Mouse (Mus musculus) heart, embryonic 10.5 days (tissue): Measurements from ENCODE around the gene Gfpt1. TPM values are rescaled to one million over a fixed set of nuclear protein-coding genes. Genes with fewer than 3 reads are reported as not detected.
"Not testable (repeated sequence)": the region's sequence is repeated elsewhere in the genome, so short reads cannot be mapped to it uniquely, and the experiment has no call there.

Source experiments
- DNase-seq: peaks from one replicate; pipeline ENCODE4 v3.0.0-alpha.2; 2017; ENCODE audit warnings: low spot score
- H3K27ac ChIP-seq: fragments of 300-500 bp; sonication (generic); 2 replicates; pipeline ENCODE4 v1.5.1; 2016; ENCODE audit warnings: mild to moderate bottlenecking
- H3K27me3 ChIP-seq: fragments of 300-500 bp; sonication (generic); 2 replicates; pipeline ENCODE4 v1.6.1; 2016; ENCODE audit warnings: mild to moderate bottlenecking; ENCODE audit not compliant: poor library complexity, insufficient read depth, severe bottlenecking
- H3K36me3 ChIP-seq: fragments of 300-500 bp; sonication (generic); 2 replicates; pipeline ENCODE4 v1.6.1; 2016; ENCODE audit warnings: mild to moderate bottlenecking, moderate library complexity
- H3K4me1 ChIP-seq: fragments of 300-500 bp; sonication (generic); 2 replicates; pipeline ENCODE4 v1.6.1; 2016; ENCODE audit warnings: mild to moderate bottlenecking
- H3K4me3 ChIP-seq: fragments of 300-500 bp; sonication (generic); 2 replicates; pipeline ENCODE4 v1.5.1; 2016; ENCODE audit warnings: mild to moderate bottlenecking, moderate library complexity
- H3K9me3 ChIP-seq: fragments of 300-500 bp; sonication (generic); 2 replicates; pipeline ENCODE4 v1.6.1; 2016; ENCODE audit warnings: mild to moderate bottlenecking, moderate library complexity
- WGBS: fragments of 180-500 bp; shearing (Covaris S2); methylation state at CpG from one replicate; pipeline ENCODE4 v1.1.7; 2016; 5-methylcytosine and 5-hydroxymethylcytosine counted together
- polyA plus RNA-seq: library from polyadenylated mRNA; unstranded; fragments of >200 nt; fragmentation: Nextera tagmentation; extraction: Ambion mirVana; gene quantifications from 2 replicates; pipeline ENCODE4 v1.2.1, GENCODE M21; 2016

Gene Gfpt1
- polyA plus RNA-seq, 1 experiment from 2014 or later = 18.6 TPM

DNA sequence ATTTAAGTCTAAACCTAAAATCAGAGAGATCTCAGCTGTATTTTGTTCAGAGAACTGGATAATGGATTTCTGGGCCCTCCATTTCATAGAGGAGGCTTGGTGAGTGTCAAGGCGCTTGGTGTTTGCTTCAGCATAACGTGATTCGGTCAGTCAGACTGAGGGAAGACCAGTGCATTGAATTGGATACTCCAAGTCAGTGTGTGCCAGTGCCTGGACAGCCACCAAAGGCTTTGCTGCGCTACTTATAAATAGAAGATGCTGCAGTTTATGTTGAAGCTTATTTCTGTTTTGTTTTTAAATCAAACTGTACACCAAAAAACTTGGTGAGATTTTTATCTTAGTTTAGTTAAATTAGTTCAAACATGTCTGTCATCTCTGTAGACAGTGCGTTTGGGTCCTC, 45.7 kb downstream of the Gfpt1 start:
- Histone ChIP-seq H3K27me3 (no peaks in the 10 kb centered on the region), H3K9me3 (no peaks in the 10 kb centered on the region), H3K4me3 (no peak overlapping the region), H3K36me3 (peaks cover 79% of the 10 kb centered on the region), H3K27ac (no peak overlapping the region), H3K4me1 (0 out of 2 replicates have a peak, but pooled peaks cover 3% of the 10 kb centered on the region)
- 90% methylated on average over 5 of the region's 5 CpGs for WGBS
- no peak for DNase-seq

GRCm38 (mm10) chr6:87090877-87091276, 48.2 kb downstream of the Gfpt1 start:
- Histone ChIP-seq H3K27ac (no peak overlapping the region), H3K9me3 (no peaks in the 10 kb centered on the region), H3K36me3 (peaks cover 56% of the 10 kb centered on the region)

DNA sequence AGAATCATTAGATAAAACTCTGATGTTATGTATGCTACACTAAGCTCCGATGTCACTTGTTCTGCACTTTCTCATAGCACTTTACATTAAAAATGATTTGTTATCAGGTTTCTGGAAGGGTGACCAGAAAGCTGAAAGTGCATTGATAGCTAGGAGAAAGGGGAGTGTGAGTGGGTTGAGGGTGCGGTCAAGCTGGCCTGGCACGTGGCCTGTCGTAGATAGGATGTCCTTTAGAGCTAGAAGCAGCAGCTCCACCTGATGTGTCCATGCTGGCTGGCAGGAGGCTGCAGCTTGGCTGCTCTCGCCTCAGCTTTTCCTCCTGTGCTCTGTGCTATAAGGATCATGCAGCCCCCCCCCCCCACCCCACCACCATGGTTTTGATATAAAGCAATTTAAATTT, 49.8 kb downstream of the Gfpt1 start:
- WGBS = 71% methylated on average over 5 of the region's 5 CpGs
- Histone ChIP-seq H3K4me3 (no peak overlapping the region), H3K4me1 (0 out of 2 replicates have a peak, but pooled peaks cover 3% of the 10 kb centered on the region), H3K9me3 (no peaks in the 10 kb centered on the region), H3K36me3 (peaks cover 42% of the 10 kb centered on the region), H3K27ac (no peak overlapping the region), H3K27me3 (no peaks in the 10 kb centered on the region)
- no peak for DNase-seq

More at GRCm38 (mm10) chr6:87090877-87091276, 48.2 kb downstream of the Gfpt1 start:
- Histone ChIP-seq H3K4me1 (0 out of 2 replicates have a peak, but pooled peaks cover 3% of the 10 kb centered on the region), H3K4me3 (no peak overlapping the region), H3K27me3 (no peaks in the 10 kb centered on the region)
- DNase-seq = no peak
- WGBS = 90% methylated on average over 3 of the region's 3 CpGs

GRCm38 (mm10) chr6:87093631-87094030, 51.0 kb downstream of the Gfpt1 start:
- H3K36me3 ChIP-seq = peaks cover 32% of the 10 kb centered on the region
- not testable (repeated sequence) for H3K9me3 ChIP-seq, H3K4me1 ChIP-seq, H3K27me3 ChIP-seq, DNase-seq, H3K4me3 ChIP-seq, H3K27ac ChIP-seq
- 91% methylated on average over 8 of the region's 8 CpGs for WGBS

DNA sequence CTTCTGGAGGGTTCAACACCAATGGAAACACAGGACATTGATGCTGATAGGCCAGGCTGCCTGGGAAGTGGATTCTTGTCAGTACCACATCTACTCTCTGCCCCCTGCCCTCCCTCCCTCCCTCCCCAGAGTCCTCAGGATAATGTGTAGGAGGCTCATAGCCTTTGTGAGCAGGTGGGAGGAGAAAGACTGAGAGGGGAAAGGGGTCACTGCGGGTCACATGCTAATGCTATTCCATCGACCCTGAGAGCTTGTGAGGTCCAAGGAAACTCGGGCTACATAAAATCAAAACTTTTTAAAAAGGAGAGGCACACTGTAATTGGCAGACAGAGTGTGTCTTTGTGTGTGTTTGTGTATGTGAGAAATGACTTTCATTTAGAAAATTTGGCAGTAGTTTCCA, 56.6 kb downstream of the Gfpt1 start:
- no peak for DNase-seq
- H3K4me1 ChIP-seq = peaks cover 39% of the 10 kb centered on the region
- WGBS = 35% methylated on average over 3 of the region's 3 CpGs
- no peaks in the 10 kb centered on the region; the same call in 1 of the 2 replicates for H3K36me3 ChIP-seq
- no peaks in the 10 kb centered on the region for H3K9me3 ChIP-seq
- peaks cover 3% of the 10 kb centered on the region; the same call in 1 of the 2 replicates for H3K27me3 ChIP-seq
- no peak overlapping the region for H3K27ac ChIP-seq
- H3K4me3 ChIP-seq = no peak overlapping the region

GRCm38 (mm10) chr6:87099671-87100296, 57.1 kb downstream of the Gfpt1 start:
- Histone ChIP-seq H3K4me1 (peaks cover 39% of the 10 kb centered on the region), H3K27ac (peak overlapping the region; percentile 33), H3K27me3 (peaks cover 3% of the 10 kb centered on the region; the same call in 1 of the 2 replicates), H3K4me3 (no peak overlapping the region), H3K9me3 (no peaks in the 10 kb centered on the region), H3K36me3 (no peaks in the 10 kb centered on the region)
- peak; percentile 77 for DNase-seq
- WGBS = 59% methylated on average over 7 of the region's 7 CpGs

- Histone ChIP-seq H3K9me3 (no peaks in the 10 kb centered on the region), H3K27me3 (peaks cover 7% of the 10 kb centered on the region; the same call in 1 of the 2 replicates), H3K36me3 (no peaks in the 10 kb centered on the region), H3K4me3 (no peak overlapping the region), H3K27ac (peak overlapping the region; percentile 33), H3K4me1 (peaks cover 39% of the 10 kb centered on the region)
- peak; percentile 60 for DNase-seq
- 83% methylated on average over 9 of the region's 9 CpGs for WGBS
Measured at GRCm38 (mm10) chr6:87100297-87101020, 57.8 kb downstream of the Gfpt1 start.

DNA sequence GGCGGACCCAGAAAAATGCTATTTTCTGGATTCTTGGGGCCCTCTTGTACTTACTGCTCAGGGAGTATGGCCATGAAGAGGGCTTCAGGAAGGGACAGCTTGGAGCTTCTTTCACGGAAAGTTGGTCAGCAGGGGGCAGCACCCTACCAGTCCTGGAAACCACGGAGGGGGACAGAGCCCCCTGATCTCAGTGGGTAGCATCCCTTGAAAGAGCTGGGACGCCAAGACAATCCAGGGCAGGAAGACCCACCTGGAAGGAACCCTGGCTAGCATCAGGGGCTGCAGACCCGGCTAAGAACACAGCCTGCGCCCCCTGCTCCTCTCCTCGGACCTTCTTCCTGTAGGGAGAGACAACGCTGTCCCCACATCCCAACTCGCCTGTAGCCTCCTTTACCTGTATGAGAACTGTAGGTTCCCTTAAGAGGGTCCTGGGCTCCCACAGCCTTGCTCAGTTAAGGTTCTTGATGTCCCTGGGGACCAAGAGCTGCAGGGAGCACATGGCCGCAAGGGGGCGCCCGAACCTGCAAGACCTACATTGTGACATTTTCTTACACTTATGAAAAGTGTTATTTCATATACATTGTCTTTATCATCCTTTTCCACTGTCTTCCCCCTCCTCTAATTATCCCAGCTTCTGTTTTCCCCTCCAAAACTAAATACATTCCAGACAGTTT, 58.8 kb downstream of the Gfpt1 start:
- 9% methylated on average over 12 of the region's 12 CpGs for WGBS
- peak overlapping the region; percentile 75 for H3K27ac ChIP-seq
- DNase-seq = peak; percentile 91
- H3K27me3 ChIP-seq = peaks cover 7% of the 10 kb centered on the region; the same call in 1 of the 2 replicates
- peak overlapping the region; percentile 51 for H3K4me3 ChIP-seq
- no peaks in the 10 kb centered on the region for H3K9me3 ChIP-seq
- H3K4me1 ChIP-seq = peaks cover 39% of the 10 kb centered on the region
- no peaks in the 10 kb centered on the region for H3K36me3 ChIP-seq

DNA sequence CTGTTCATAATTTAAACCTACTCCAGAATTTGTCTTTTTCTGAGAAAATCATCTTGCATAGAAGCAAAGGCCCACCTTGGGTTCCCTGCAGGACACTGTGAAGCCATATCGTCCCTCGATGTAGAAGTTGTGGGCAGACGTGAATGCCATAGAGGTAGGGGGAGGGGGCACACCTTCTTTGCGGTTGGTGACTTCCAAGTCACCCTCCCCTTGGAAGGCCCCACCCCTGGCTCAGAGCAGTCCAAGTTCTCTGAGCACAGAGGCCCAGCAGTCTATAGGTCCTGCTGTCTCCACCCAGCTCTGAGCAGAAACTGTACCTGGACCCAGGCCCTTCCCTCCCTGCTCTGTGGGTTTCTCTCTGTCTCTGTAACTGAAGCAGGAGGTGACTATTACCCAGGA, 59.3 kb downstream of the Gfpt1 start:
- 16% methylated on average over 4 of the region's 4 CpGs for WGBS
- H3K36me3 ChIP-seq = no peaks in the 10 kb centered on the region
- H3K27ac ChIP-seq = peak overlapping the region; percentile 56; the same call in 1 of the 2 replicates
- DNase-seq = peak; percentile 71
- no peaks in the 10 kb centered on the region for H3K9me3 ChIP-seq
- H3K4me1 ChIP-seq = peaks cover 39% of the 10 kb centered on the region
- peaks cover 7% of the 10 kb centered on the region; the same call in 1 of the 2 replicates for H3K27me3 ChIP-seq
- no peak overlapping the region for H3K4me3 ChIP-seq

DNA sequence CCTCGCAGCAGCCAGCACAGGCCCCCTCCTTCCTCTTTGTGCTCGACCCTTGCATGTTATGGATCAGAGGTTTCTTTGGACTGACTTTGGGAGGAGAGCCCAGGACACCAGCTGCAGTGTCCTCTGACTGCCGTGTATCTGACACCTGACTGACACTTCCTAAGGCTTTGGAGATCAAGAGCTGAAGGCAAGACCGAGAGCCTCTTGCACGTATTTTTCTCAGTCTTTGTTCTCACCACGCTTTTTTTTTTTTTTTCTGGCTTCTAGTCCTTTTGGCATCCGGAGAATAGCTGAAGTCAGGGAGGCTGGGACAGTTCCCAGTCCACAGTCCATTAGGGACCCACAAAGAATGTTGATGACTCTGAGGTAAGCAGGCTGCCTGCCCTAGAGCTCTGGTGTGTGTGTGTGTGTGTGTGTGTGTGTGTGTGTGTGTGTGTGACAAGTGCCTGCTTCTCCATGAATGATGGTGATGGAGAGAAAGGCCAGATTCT, 59.8 kb downstream of the Gfpt1 start:
- Histone ChIP-seq H3K36me3 (no peaks in the 10 kb centered on the region), H3K4me3 (no peak overlapping the region), H3K27me3 (peaks cover 7% of the 10 kb centered on the region; the same call in 1 of the 2 replicates), H3K4me1 (peaks cover 39% of the 10 kb centered on the region), H3K27ac (peak overlapping the region; percentile 56; the same call in 1 of the 2 replicates), H3K9me3 (no peaks in the 10 kb centered on the region)
- DNase-seq = peak; percentile 58
- WGBS = 30% methylated on average over 7 of the region's 7 CpGs

DNA sequence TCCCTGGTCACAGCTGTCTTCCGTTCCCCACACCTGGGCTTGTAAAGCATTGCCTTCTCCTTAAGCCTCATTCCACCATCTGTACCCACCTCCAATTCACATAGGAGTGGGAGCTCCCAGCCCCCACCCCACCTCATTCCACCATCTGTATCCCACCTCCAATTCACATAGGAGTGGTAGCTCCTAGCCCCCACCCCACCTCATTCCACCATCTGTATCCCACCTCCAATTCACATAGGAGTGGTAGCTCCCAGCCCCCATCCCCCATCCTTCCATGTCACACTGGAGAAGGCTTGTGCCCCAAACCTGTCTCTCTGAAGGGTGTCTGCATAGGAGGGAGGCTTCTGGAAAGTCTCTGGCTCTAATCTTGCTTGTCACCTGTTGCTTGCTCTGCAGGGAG, 60.7 kb downstream of the Gfpt1 start:
- WGBS = 83% methylated on average over 1 of the region's 1 CpGs
- Histone ChIP-seq H3K27me3 (peaks cover 7% of the 10 kb centered on the region; the same call in 1 of the 2 replicates), H3K36me3 (no peaks in the 10 kb centered on the region), H3K4me3 (no peak overlapping the region), H3K9me3 (no peaks in the 10 kb centered on the region), H3K4me1 (peaks cover 39% of the 10 kb centered on the region), H3K27ac (no peak overlapping the region)
- peak; percentile 36 for DNase-seq

- no peak within 1 kb of the TSS for H3K4me3 ChIP-seq
- H3K36me3 ChIP-seq = no peaks in the 10 kb centered on the region
- 73% methylated on average over 11 of the region's 11 CpGs for WGBS
- H3K27me3 ChIP-seq = peaks cover 7% of the 10 kb centered on the region; the same call in 1 of the 2 replicates
- H3K27ac ChIP-seq = no peak within 1 kb of the TSS
- DNase-seq = peak; percentile 42
- H3K4me1 ChIP-seq = peaks cover 34% of the 10 kb centered on the region
- H3K9me3 ChIP-seq = no peaks in the 10 kb centered on the region
Measured at GRCm38 (mm10) chr6:87104123-87104796, 61.6 kb downstream of the Gfpt1 start, which contains the start of gene D6Ertd527e. Gene D6Ertd527e, plus strand, starts transcription at chr6:87104746.
